Mouse (Mus musculus) liver, postnatal 0 days (tissue): ENCODE data around the gene Erf.

Experiments
- CTCF ChIP-seq: sonication (generic); IDR thresholded peaks from 2 replicates; pipeline ENCODE4 v1.5.1; 2016; ENCODE audit warnings: antibody characterized with exemption, low read depth
- EP300 ChIP-seq: IDR thresholded peaks from 2 replicates; pipeline ENCODE4 v1.6.1; 2016; ENCODE audit warnings: antibody characterized with exemption, low read depth, mild to moderate bottlenecking

GRCm38 (mm10) chr7:25244562-25245369 is 5.8 kb downstream of the Erf start:
- no peak for TF ChIP-seq CTCF
- TF ChIP-seq EP300, result no peak
